Mouse (Mus musculus) testis, adult 10 weeks (tissue): ENCODE measurements around the gene Ripply3. TPM values are rescaled to one million over a fixed set of nuclear protein-coding genes. Genes with fewer than 3 reads are reported as not detected.

Source experiments
- polyA plus RNA-seq: library from polyadenylated mRNA; stranded (reverse); fragments of 350-450 nt; fragmentation: Illumina TruSeq; extraction: RNeasy Lipid Tissue Mini Kit (QIAGEN cat#74804); gene quantifications from one replicate; pipeline ENCODE4 v1.2.3, GENCODE M21; 2014; ENCODE audit warnings: low read depth, low replicate concordance

Gene Ripply3
- not detected for polyA plus RNA-seq

DNA sequence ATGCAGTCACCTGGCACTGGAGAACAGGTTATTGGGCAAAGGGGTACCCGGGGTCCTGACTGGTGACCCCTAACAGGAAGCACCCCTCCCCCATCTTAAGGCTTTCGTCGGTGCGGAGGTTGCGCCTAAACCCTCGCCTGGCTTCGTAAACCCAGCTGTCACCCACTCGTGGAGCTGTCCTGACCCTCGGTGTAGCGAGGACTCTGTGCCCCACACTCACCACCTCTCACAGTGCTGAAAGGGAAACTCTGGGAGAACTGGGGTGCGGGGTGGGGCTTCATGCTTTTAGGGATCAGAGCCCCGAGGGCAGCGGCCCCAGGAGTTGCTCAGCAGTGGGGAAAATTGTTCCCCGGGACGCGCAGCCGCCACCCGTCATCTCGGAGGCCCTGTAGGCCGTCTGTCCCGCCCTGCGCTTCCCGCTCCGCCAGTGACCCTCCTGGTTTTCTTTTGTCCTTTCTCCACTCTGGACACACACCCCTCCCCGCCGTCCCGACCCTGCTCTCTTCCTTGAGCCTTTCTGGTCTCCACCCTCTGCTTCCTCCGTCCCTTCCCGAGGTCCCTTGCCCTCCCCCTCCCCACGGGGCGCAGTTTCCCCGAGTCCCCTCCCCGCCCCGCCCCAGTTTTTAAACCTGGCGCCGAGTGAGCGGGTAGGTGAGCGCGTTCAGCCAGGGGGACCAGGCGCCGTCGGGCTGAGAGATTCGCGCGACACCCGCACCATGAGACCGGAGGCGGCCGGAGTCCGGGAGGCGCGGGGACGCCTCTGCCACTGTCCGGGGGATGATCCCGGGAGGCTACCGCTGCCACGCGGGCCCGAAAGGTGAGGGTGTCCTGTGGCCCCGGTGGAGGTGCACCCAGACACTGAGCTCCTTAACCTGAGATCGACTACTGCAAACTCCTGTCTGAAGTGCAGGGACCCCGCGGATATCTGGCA is at the start of gene Ripply3:
Gene Ripply3, plus strand, starts transcription at position 640 of the 931 bp plus-strand sequence.

DNA sequence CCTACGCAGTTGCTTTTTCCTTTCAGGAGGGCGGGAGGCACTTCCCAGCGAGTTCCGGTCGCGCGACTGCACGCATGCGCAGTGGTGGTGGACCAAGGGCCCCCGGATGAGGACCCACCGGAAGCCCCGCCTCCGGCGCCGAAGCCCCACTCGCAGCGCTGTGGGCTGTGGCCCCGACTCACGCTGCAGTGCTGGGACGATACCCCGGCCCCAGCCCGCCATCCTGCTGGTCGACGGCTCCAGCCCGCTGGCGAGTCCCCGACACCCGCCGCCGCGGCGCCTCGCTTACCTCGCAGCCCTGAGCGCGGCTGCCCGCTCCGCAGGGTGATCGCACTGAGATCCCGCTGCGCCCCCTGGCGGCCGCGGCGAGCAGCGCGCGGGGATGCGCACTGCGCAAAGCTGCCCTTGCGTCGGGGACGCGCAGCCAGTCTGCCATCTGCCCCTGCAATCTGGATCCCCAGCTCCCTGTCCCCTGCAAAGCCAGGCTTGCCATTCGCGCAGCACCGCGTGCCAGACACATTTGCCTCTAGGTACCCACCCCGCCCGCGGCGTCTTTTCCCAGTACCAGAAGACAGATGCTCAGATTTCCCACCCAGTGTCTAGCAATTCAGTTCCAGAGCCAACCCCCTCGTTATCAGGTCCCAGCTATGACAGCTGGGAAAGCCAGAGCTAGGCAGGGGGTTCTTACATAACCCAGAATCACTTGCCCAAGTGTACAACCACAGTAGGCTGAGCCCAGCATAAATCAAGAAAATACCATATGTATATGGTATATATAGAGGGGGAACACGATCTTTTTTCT is 14.8 kb upstream of the Ripply3 start, which contains the start of gene Hlcs:
Gene Hlcs, minus strand, starts transcription at position 343 of the 802 bp plus-strand sequence.

DNA sequence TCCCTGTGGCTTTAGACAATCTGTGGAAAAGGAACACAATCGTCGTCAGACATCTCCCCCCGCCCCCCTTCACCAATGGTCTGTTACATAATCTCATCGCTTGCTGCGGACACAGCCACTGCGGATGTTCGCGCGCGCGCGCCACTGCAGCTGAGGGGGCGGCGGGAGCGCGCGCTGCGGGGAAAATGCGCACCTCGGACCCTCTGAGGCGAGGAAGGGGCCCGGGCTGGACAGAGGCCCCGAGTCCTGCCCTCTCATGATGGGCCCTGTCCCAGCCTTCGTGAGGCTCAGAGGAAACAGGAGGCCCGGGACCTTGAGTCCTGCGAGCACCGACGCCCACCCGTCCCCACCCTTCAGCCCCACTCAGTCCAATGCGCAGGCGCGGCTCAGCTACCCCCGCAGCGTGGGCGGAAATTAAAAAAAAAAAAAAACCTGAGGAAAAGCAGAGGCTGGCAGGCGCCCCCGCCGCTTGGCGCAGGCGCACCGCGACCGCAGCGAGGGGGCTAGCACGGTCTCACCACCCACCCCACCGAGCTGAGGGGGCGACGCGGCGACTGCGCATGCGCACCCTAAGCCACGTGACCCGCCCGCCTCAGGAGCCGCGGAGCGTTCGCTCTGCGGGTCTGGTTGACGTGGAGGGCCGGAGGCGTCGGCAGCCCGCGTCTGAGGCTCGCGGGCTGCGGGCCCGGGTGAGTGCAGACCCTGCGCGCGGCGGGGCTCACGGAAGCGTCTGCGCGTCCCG is 42.1 kb downstream of the Ripply3 start, which contains the start of gene Ttc3:
Gene Ttc3, plus strand, starts transcription at position 446 of the 742 bp plus-strand sequence.

DNA sequence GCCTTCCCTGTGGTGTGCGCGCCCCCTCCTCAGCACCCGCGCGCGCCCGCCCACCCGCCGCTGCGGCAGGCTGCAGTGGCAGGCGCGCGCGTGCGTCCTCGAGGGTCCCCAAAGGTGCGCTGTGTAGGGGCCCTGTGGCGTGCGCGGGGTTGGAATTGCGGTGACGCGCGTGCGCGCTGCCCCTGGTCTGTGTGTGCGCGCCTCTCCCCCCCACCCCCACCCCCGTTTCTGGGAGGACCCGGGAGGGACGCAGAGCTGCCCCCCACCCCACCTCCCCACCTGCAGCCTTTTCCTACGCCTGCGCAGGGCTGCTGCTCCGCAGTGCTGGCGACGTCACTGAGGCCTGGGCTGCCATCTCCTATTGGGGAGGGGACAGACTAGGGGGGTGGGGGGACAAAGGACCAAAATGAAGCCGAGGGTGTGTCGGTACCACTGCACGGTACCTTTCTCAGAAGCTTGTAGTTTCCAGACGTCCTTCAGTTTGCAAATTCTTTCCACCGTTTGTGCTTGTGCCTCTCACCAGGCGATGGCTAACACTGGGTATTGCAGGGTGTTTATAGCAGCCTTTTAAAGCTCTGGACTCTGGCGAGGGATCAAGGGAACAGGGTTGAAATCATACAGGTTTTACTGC is 43.2 kb downstream of the Ripply3 start, which contains the start of gene Pigp:
Gene Pigp, minus strand, starts transcription at position 542 of the 631 bp plus-strand sequence.

Other genes starting within 250 kb of the Ripply3 start
- gene Sim2, start 243.5 kb upstream of the Ripply3 start, polyA plus RNA-seq = not detected
- 3.4 TPM for gene Hlcs, start 14.8 kb upstream of the Ripply3 start, polyA plus RNA-seq
- gene Ttc3, start 42.2 kb downstream of the Ripply3 start, polyA plus RNA-seq = 46.4 TPM
- 115 TPM for gene Pigp, start 43.4 kb downstream of the Ripply3 start, polyA plus RNA-seq
- gene Vps26c, start 198.4 kb downstream of the Ripply3 start, polyA plus RNA-seq = 9.4 TPM
- 26.6 TPM for gene Dyrk1a, start 241.6 kb downstream of the Ripply3 start, polyA plus RNA-seq